Mouse (Mus musculus): Measurements from ENCODE around the gene Itga1.

The Itga1 gene

DNA sequence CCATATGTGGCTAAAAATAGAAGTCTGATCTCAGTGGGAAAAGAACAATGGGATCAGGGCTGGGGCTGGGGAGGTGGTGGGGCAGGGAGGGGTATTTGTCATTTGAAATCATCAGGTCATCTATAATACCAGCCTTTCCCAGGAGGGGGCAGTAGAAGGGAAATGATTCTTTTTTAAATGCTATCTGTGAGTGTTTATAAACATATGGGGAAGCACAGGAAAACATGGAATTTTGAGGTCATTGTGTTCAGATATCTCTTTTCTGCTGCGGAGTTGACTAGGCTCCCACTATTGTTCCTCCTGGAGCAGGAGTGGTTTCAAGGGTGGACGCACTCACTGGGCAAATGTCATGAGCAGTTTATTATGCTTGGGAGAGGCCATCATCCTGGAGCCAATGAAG is 114.6 kb downstream of the Itga1 start:
- DNase-seq (ENCODE audit: low spot score) = peak; percentile 23

DNA sequence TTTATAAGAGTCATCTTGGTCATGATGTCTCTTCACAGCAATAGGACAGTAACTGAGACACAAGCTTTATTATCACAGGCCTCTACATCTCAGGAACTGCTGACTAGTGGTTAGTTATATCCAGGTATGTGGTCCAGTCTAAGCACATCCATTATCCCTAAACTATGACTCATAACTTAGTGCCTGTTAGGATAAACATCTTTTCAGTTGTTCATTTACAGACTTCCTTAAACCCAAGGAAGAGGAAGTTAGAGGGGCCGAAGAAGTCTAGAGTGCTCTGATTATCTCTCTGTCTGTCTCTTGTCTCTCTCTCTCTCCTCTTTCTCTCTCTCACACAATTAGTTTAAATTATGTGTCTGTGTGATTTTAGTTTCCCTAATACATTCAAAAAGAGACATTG is 117.1 kb downstream of the Itga1 start:
- DNase-seq (ENCODE audit: low spot score) = no peak

DNA sequence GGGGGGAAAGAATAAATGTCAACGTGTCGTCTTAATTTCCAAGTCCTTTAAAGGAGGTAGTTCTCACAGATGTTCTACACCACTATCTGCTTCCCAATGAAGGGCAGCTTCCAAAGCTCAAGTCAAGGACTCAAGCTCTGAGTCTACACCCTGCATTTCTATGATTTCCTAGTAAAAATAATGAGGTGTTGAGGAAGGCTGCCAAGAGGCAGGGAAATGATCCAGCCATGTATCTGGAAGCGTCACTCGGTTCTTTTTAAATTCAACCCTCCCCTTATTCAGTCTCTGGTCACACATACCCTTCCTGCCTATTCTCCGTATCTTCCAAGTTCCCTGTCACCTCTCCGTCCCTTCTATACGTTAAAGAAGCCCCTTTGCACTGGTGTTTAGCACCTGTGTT is 118.6 kb downstream of the Itga1 start:
- no peak for DNase-seq (ENCODE audit: low spot score)

- no peak for DNase-seq (ENCODE audit: low spot score)
Observed at GRCm38 (mm10) chr13:114980831-114981419, 120.8 kb downstream of the Itga1 start.

GRCm38 (mm10) chr13:114974484-114975042 is 127.2 kb downstream of the Itga1 start:
- DNase-seq (ENCODE audit: low spot score) = no peak

- no peak for DNase-seq (ENCODE audit: low spot score)
Observed at GRCm38 (mm10) chr13:114971905-114972304, 129.9 kb downstream of the Itga1 start.

DNA sequence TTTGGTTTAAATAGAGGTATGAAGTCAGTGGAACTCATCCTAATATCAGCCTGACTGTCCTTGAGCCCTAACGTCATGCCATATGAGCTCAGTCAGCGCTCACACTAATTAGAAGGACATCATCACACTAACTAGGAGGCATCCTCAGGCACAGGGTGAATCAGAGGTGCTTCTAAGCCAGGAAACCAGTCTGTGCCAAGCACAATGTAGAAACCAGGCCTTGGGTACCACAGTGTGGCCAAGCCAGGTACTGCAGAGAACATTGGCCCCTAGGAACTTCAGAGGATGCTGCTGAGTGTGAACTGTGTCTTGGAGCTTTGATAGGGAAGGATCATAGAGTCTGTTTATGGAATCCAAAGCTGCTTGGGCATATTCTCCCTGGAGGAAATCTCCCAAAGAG is 137.5 kb downstream of the Itga1 start:
- DNase-seq (ENCODE audit: low spot score) = peak; percentile 65

DNA sequence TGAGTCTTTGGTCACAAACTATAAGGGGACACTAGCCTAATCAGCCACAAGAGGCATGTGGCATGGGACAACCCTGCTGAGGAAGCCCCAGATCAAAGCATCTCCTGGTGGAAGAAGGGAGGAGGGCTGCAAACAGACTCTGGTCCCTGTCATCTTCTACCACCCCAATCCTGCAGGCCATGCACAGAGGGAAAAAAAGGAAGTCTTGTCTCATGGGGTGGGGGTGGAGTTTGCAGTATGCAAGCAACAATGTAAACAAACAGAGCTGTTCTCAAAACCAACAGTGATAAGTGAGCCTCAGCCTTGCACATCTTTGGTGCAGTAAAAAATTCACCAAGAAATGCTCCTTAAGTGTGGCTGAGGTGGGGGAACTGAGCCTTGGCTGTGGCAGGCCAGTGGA is 147.2 kb downstream of the Itga1 start:
- no peak for DNase-seq (ENCODE audit: low spot score)

DNA sequence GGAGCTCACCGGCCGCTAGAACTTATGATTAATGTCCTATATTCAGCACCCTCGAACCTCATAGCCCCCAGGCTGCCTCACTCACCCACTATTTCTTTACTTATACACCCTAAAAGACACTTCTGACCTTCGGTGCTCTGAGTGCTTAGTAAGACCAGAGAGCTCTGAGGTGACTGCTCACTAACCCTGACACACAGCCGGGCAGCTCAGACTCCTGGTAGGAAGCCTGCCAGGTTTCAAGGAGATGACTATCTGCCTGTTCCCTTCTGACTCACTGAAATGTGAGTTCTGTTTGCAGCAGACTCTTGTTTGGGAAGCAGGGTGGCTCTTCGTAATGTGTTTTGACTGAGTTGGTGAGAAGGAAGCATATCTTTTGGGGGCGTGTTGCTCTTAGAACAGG is 168.2 kb downstream of the Itga1 start:
- DNase-seq (ENCODE audit: low spot score) = no peak

GRCm38 (mm10) chr13:114931775-114932294 is 169.9 kb downstream of the Itga1 start, which contains the start of gene Itga2:
Gene Itga2 (minus strand): TSS chr13:114932100.
- peak; percentile 33 for DNase-seq (ENCODE audit: low spot score)

DNA sequence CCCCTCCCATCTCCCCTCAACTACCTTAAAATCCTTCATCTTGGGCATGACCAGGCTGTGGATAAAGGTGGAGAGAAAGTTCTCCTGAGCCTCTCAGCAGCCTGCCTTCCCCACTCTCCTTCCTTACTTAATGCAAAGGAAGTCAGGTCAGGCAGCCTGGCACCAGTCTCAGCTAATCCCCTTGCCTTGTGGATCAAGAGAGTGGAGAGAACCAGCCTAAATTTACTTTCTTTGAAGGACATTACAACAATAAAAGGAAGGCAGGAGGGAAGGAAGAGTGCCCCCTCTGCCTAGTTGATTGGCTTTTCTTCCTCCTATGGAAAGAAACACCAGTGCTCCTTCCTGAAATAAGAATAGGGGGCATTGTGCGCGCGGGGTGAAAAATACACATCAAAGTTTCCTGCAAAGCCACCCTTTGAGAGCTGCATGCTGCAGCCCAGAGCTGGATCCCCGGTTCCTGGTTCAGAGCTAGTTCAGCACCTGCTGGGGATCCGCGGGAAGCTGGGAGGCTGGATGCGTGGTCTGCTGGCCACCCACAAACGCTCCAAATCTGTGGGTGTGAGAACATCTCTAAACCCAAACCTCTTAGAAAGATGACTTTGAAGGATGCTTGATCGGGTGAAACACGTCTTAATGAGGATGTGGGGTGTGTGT is 170.6 kb downstream of the Itga1 start:
- DNase-seq (ENCODE audit: low spot score) = peak; percentile 2

DNA sequence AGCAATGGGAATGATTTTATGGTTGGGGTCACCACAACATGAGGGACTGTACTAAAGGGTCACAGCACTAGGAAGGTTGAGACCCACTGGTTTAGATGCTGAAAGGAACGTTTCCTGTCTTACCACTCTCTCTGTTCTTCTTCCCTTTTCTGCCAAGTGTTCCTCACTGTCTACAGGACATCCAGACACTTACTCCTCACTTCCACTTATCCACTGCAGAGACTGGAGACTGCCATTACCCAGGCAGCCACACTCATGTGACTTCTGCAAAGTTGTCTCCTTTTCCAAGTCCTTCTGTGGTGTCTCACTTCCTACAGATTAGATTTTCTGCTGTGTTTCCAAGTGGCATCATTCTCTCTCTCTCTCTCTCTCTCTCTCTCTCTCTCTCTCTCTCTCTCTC is 177.0 kb downstream of the Itga1 start:
- DNase-seq (ENCODE audit: low spot score) = no peak

DNA sequence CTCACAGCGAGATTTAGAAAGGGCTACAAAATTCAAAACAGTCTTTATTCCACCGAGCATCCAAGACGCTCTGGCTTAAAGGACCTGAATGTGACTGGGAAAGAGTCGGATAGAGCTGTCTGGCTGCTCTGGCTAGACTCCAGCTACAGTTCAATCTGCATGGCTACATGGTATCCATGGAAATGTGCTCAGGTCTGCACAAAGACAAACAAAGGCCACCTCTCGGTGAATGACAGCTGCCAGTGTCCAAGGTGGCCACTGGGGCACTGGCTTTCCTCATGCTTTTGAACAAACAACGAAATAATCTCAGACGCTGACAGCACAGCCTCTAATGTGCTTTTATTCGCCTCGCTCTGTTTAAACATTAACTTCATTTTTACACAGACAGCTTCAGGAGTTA is 178.4 kb downstream of the Itga1 start:
- no peak for DNase-seq (ENCODE audit: low spot score)

GRCm38 (mm10) chr13:114915767-114916166 is 186.0 kb downstream of the Itga1 start:
- no peak for DNase-seq (ENCODE audit: low spot score)

DNA sequence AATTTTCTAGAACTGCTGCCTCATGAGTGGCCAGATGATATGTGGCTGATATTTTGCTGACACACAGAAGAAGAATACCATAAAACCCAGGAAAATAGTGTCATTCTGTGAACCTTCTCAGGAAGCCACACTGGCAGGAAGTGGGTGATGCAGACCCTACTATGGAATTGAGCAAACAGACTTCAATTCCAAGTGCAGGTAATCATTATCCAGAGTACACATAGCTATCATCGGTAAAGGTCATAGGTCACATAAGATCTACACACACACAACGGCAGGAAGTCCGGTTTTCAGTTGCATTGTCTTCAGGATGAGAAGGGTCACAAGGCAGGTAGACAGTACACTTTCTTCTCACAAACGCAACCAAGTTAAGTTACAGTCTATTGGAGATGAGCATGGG is 186.8 kb downstream of the Itga1 start:
- no peak for DNase-seq (ENCODE audit: low spot score)

DNA sequence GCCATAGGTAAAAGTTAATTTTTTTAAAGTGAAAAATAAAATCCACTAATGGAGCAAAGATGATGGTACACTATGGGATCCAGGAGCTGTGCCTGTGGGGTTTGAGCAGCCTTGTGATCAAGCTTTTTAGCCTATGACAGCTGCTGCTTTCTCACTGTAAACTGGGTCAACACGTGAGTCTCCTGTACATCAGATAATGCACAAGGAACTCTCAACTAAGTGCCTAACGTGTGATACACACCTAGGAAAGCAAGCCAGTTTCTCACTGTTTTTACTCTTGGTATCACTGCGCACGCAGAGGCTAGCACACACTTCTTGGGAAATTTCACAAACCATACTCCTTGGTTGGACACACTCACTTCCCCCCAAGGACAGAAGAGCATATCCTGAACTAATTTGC is 187.2 kb downstream of the Itga1 start:
- no peak for DNase-seq (ENCODE audit: low spot score)

- DNase-seq (ENCODE audit: low spot score) = no peak
Observed at GRCm38 (mm10) chr13:114910629-114911028, 191.1 kb downstream of the Itga1 start.

DNA sequence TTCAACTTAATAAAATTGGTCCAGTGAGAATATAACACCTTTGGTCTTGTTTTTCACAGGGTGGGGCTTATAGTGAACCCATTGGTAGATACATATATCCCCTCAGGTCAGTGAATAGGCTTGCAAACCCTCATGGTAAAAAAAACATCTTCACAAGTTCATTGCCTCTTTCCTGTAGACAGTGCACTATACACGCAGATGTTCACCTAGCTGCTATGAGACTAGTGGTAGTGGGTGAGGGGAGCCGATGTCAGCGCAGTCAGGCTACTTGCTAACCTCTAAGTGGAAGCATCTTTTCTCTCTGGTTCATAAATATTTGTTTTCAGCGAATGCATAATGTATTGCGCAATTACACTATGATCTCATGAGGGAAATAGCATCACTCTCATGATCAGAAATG is 192.2 kb downstream of the Itga1 start:
- DNase-seq (ENCODE audit: low spot score) = no peak

DNA sequence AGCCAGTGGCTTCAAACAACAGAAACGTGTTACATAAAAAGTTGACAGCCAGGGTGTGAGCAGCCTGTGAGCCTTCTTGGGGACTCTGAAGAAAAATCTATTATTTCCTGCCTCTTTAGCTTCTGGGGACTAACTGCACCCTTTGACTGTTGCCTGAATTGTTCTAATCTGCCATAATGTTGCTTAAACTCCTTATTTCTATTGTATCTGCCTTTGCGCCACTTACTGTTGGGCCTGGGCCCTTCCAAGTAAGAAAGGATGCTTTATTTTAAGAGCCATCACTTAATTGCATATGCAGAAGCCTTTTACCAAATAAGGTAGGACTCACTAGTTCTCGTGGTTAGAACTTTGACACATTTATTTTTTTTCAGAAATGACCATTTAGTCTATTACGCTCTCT is 193.9 kb downstream of the Itga1 start:
- no peak for DNase-seq (ENCODE audit: low spot score)

Measured in ovary, postnatal 14 days (tissue).